Mouse (Mus musculus) right cerebral cortex, postnatal 10 days (tissue): ENCODE results near the gene Fdxacb1.
A peak's percentile ranks its signal among the peaks of the same experiment; 100 is the strongest.

Source experiments
- DNase-seq, 2 experiments: peaks; one replicate each; pipeline ENCODE4 v3.0.0; 2021; ENCODE audit warnings: low spot score in 2 of 2

Gene Fdxacb1

DNA sequence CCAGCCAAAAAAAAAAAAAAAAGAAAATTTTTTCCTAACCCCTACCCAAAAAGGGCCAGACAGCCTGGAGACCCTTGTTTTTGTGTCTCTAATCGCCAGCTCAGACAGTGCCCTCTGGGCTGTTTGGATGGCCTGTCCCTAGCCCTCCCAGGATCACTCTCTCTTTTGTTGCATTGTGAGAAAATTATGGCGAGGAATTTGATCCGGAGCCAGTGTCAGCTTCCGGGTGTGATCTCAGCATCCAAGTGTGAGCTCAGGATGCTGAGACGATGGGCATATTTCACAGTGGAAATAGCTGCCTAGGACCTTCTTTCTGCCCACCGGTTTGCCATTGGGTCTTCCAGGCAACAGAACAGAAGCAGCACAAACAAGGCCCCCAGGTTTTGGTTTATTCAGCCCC is 17.3 kb upstream of the Fdxacb1 start:
- no peak for DNase-seq

DNA sequence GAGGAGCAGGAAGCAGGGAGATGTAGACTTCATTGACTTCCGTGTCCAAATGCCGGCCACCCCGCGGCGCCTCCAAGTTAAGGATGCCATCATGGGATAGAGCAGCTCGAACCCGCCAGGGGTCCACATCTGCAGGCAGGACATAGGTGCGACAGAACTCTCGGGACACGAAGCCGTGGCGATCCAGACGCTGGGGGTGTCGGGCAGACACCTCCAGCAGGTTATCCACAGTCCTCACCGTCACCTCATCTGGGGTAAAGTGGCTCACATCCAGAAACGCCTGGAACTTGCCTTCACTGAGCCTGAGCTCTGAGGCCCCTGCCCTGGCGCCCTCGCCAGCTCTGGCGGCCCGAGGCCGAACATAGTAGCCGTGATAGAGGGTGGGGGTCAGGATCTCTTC is 16.7 kb upstream of the Fdxacb1 start, which contains the start of gene Cryab:
Cryab (plus strand) TSS at position 3 of the 400 bp plus-strand sequence.
- no peak for DNase-seq

DNA sequence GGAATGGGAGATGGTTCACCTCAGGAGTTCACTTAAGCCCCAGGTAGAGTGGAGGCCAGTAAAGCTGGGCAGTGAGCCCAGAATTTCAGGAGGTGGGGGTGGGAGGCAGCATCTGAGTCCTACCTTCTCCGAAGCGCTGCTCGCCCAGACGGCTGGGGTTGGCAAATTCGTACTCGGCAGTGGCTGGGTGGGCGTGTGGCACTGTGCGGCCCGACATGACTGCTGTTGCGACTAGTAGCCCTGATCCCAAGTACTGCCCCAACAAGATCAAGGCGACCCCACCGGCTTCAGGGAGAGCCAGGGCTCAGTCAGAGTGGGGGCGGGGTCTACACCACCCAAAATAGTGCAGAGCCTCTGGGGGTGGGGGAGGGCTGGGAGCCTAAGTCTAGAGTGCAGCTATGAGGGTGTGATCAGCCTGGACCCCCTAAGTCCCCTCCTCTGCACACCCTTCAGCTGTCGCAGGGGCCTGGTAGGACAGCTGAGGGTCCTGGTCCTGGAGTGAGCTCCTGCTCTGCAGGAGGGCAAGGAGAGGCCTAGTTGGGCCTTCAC is 15.9 kb upstream of the Fdxacb1 start, which contains the start of gene Hspb2:
Hspb2 (minus strand) TSS at position 301 of the 549 bp plus-strand sequence.
- peak in 1 of 2 experiments; percentile 34 for DNase-seq

DNA sequence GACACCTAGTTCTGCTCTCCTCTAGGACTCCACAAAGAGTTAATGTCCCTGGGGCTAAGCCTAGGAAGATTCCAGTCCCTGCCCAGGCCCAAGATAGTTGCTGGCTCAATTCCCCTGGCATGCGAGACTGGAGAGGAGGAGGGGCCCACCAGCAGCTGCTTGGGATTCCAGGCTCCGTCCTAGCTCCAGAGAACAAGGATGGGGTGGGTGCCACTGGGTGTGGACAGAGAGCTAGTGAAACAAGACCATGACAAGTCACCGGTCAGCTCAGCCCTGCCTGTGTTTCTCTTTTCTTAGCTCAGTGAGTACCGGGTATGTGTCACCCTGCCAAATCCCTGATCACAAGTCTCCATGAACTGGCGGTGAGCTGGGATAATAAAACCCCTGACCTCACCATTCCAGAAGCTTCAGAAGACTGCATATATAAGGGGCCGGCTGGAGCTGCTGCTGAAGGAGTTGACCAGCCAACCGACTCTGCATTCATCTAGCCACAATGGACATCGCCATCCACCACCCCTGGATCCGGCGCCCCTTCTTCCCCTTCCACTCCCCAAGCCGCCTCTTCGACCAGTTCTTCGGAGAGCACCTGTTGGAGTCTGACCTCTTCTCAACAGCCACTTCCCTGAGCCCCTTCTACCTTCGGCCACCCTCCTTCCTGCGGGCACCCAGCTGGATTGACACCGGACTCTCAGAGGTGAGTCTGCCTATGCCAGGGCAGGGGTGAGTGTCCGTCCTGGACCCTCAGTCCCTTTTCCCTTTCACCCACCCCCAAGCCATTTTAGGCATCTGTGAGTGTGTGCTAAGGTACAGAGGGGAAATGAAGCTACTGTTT is 15.0 kb upstream of the Fdxacb1 start:
- DNase-seq: peak; percentile 81

DNA sequence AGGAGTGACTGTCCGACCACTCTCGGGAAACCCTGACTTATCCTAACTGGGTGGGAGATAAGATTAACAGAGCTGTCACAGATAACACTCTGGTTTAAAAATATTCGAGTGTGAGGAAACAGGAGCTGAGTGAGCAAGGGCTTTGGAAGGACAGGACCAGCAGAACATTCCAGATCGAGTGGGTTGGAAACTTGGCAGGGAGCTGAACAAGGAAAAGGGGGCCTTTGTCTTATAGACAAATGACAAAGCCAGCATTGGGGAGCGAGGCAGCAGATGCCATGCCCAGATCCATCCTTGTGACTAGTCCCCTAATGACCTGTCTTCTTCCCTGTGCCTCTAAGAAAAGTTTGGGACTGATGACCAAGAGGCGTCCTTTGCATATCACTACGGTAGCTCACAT is 14.1 kb upstream of the Fdxacb1 start:
- DNase-seq: no peak

DNA sequence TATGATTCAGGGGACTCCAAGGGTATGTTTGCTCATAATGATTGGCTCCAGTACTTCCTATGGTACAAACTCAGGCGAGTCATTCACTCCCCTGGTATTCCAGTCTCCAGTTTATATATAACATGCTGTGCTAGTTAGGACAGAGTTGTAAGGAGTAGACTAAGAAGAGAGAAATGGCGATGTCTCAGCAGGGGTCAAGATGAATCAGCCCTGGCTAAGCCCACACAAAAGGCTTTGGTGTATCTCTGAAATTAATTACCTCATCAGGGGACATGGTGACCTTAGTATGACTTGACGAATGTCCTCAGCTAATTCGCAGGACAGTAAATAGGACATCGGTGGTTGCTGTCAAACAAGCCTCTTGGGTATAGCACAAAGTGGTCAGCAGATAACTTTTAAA is 11.3 kb upstream of the Fdxacb1 start:
- no peak for DNase-seq

DNA sequence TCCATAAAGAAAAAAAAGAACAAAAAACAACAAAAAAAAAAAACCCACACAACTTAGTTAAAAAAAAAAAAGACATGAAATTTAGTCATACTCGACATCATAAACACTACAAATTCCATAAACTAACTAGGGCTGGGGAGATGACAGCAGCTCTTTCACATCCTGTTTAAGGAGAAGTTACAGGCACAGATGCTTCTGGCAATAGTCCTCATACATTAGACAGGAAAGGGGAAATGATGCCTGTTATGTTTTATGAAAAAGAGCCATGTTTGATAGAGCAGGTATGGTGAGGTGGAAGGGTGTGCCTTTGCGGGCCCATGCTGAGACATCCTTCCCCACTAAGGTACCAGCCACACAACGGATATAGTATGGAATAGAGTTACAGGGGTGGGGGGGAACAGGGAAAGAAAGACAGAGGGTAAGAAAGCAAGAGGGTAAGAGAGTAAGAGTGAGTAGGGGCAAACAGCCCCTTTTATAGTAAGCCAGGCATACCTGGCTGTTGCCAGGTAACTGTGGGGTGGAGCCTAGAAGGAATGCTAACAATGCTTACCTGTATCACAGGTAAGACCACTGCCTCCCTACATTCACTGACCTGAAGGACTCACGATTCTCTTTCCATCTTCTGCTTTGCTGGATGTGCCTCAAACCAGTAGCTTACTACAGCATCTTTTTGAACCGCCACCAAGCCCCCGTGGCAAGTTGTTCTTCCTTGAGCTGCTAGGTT is 6.4 kb upstream of the Fdxacb1 start:
- no peak for DNase-seq

DNA sequence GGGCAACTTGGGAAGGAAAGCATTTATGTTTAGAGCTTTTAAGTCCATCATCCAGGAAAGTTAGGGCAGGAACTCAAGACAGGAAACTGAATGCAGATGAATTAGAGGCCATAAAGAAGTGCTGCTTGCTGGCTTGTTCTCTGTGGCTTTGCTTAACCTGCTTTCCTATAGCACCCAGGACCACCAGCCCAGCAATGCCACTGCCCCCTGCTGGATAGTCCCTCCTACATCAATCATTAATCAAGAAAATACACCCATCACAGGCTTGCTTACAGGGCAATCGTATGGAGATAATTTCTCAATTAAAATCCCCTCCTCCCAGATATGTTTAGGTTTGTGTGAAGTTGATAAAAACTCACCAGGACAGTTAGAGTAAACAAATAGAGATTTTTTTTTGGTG is 4.7 kb upstream of the Fdxacb1 start:
- DNase-seq: peak in 1 of 2 experiments; percentile 40

DNA sequence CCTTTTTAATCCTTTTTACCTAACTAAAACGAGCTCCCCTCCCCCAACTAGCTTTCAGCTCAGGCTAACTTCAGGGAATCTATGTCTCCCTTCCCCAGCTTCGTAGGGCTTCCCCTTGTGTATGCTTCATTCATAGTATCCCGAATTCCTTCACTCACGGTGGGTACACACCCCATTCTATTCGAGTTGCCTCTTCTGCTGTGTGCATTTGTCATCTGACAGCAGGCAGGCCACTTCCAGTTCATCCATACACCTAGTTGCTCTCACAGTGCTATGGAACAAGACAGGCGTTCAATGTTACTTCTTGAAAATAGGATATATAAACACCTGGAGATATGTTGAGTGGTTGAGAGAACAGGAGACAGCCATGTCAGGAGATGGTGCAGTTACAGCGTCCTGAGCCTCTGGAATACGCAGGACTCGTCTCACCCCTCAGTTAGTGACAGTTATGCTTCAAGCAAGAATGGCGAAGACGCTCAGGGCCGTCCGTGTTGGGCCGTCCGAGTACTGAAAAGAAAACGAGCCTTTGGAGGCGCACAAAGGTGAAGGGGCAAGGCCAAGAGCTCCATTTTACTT is 417 bp upstream of the Fdxacb1 start:
- peak in 1 of 2 experiments; percentile 35 for DNase-seq

DNA sequence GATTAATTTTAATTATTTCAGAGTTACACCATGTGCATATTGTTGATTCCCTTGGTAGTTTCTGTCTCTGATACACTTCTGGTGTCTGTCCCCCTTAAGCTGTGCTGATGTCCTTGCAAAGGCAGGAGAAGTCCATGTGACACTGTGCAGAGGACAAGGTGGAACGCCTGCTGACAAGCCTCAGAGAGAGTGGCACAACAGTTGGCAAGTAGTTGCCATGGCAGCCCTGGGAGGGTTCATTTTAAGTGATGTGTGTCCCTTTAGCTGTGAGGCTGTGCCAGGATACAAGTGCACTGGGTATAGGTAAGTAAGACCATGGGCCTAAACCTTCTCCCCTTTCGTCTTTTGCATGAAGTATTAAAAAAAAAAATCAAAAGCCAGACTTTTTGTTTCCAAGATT is 2.0 kb downstream of the Fdxacb1 start:
- DNase-seq: no peak

DNA sequence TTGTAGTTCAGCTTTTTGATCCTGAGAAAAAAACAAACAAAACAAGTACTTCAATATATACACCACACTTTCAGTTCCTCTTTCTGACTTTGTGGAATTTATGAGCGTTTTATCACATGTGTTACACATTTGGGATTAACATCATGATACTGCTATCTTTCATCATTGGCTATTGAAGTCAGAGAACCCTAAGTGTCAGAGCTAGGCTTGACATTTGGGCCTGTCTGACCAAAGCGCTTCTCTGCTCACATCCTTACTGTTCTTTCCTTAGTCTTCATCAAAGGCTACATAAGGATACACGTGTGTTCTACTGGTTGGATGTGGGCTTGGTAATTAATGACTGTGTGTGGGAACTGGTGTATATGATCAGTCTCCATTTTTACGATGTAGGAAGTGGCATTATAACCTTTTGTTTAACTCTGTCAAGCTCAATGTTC is 6.0 kb downstream of the Fdxacb1 start:
- no peak for DNase-seq

DNA sequence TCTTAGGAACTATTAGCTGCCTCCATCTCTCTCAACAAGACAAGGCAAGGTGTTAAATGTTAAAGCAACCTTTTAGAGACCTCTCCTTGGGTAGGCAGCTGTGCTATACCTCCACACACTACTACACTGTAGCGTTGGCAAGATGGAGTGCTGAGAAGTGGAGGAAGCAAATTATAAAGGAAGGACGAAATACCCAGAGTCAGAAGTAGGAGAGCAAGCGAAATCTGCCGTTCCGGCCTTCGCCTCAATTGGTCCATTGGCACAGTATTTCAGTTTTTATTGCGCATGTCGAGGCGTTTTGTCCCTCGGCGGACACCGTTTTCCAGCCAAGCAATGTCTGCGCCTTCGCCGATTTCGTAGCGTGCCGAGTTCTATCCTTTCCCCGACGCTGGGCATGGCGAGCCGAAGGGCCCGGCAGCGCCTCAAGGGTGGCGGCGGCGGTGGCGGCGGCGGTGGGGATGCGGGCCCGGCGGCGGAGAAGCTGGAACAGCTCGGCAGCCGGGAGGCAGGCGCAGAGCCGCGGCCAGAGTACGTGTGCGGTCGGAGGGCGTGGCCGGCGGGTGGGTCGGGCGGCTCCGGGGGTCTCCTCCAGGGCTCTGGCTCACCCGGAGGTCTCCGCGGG is 7.1 kb downstream of the Fdxacb1 start, which contains the start of the genes Alg9 and 1110032A03Rik:
Alg9 (plus strand) TSS at position 29 of the 622 bp plus-strand sequence.
1110032A03Rik (minus strand) TSS at position 530 of the 622 bp plus-strand sequence.
- DNase-seq: peak; percentile 94 to 96

DNA sequence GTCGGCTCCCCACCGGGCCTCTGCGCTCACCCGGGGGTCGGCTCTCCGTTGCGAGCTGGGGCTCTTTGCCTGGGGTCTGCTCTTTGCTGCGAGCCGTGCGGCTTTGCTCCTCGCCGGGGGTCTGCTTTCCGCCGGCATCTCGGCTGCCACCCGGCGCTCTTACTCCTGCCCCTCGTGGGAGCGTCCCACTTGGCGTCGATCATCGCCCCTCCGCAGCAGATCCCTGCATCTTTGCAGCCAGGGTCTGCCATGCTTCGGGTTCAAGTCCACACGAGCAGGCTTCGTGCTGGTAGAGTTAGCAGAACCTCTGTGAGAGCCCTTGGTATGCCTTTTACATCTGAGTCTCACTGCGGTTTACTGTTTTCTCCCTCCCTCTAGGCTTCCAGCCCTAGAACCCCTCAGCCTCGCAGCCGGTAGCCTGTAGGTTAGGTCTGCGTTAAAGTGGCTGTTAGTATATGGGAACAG is 7.7 kb downstream of the Fdxacb1 start:
- DNase-seq: peak; percentile 39 to 56

DNA sequence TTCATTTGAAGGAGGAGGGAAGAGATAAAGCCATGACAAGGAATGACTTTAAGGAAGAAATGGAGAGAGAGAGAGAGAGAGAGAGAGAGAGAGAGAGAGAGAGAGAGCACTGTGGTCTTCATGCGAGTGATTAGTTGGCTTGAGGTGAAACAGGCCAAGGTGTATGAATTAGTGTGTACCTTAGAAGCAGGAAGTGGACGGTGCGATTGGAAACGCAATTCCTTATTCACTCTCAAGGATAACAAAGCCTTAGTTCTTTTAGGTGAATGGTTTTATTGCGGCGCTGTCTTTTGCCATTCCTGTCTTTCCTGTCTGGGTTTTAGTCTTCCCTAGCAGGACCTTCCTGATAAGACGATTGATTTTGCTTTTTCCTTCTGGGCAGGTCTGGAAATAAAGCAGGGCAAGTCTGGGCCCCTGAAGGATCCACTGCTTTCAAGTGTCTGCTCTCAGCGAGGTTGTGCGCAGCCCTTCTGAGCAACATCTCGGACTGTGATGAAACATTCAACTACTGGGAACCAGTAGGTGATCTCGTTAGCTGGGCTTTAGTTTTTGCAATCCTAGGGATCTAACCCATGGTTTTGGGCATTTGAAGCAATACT is 8.2 kb downstream of the Fdxacb1 start:
- no peak for DNase-seq

DNA sequence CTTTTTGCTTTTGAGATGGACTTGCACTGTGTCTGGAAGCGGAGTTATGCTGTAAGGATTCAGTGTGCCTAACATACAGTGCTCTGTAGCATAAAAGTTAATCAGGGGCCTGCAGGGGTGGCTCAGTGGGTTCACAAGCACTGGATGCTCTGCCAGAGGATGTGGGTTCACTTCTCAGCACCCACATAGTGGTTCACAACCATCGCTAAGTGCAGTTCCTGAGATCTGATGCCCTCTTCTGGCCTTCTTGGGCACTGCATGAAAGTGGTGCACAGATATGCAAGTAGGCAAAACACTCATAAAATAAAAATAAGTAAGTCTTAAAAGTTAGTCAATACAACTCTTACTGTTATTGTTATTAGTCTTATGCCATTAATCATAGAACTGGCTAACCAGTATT is 14.1 kb downstream of the Fdxacb1 start:
- DNase-seq: peak in 1 of 2 experiments; percentile 52

DNA sequence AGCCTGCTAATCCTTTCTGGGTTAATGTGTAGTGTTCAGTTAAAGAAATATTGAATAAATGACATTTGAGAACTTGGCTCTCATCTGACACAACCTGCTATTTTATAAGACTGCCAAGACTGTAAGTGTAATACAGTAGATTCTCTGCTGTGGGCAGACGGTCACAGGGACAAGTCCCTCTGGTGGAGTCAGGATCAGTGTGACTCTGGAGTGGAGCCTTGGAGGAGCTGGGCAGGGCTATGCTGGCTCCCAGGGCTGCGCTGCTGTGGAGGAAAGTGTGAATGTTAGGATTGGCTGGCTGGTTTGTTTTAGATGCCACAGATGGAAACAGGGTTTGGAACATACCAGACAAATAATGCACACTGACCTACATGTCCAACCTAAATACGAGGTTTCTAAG is 27.2 kb downstream of the Fdxacb1 start:
- DNase-seq: no peak

DNA sequence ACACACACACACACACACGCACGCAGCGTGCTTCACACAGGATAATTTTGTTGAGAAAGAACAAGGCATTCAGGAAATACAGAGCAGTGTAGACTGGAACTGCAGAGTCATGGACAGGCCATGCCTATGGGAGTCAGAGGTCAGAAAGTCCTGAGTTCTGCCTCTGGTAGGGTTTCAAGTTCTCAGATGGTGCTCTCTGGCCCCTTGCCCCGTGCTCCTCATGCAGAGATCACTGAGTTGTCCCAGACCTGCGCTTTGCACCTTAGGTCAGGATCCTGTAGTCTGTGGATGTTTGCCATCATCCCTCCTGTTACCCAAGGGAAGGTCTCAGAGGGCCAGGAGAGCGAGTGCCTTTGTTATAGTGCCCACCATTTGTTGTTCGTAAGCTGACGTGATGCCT is 28.7 kb downstream of the Fdxacb1 start:
- no peak for DNase-seq

DNA sequence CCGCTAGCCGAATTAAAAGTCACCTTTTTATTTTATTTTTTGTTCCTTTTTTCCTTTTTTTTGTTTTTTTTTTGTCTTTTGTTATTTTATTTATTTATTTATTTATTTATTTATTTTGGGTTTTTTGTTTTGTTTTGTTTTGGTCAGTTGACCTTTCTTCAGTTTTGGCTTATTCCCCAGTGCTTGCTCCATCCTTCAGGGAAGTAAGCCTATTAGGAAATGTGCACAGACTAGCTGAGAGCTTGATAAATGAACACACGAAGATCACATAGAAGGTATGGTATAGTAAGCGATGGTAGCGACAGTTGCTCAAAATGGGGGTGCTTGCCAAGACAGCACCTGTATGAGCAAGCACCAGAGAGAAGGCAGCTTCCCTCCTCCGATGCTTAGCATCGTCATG is 29.6 kb downstream of the Fdxacb1 start:
- no peak for DNase-seq

DNA sequence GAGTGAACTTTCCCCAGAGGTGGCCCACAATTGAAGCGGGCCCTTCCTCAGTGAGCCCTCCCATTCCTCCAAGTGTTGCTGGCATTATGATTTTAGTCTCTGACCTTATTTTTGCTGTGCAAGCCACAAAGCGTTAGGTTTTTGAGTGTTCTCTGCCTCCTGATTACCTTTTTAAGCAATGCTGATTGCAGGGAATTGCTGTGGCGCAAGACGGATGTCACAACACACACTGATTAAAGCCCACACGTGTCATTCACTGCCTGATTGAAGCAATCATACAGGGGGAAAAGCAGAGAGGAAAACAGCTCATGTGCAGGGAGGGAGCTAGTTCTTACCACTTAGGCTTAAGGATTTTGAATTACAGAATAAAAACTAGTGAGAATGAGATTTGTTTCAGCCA is 30.3 kb downstream of the Fdxacb1 start:
- DNase-seq: no peak

DNA sequence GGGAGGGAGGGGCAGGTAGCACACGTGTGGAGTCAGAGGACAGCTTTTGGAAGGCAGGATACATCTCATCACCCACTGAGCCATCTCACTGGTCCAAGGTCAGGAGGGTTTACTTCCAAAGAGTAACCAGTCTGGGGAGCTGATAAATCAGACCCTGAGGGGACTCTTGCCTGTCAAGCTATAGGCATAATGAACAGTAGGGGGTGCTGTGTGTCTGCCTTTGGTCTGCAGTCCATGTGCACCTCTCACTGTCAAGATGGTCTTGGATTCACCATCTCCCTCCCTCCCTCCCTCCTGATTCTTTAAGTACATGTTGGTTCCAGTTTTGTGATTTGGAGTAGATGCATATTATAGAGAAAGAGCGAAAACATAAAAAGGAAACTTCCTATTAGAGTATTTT is 32.9 kb downstream of the Fdxacb1 start:
- peak in 1 of 2 experiments; percentile 50 for DNase-seq

DNA sequence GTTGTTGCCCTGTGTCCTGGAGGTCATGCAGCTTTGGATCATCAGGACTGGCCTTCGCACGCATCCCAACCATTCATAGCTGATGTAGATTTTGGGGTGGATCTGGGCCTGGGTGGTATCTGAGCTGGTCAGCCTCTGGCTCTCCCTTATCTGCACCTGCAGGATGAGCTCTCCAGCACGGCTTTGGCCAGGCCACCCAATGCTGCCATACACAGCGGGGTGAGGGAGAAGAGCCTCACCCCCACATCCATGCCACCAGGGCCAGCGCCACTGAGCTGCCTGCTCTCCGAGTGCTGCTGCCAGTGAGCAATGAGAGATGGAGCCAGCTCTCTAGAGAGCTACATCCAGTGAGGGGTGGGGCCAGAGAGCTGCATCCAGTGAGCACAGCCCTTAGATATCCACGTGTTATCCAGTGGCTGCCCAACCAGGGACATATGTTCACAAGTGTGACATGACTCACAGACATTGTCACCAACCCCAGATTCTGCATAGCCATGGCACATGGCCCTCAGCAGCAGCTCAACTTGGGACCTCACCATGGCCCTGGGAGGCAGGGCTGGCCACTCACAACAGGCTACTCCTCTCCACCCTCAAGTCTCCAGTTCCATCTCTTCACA is 35.1 kb downstream of the Fdxacb1 start:
- no peak for DNase-seq
